Mouse (Mus musculus) heart, embryonic 12.5 days (tissue): ENCODE data around the gene Mef2d. TPM values are rescaled to one million over a fixed set of nuclear protein-coding genes. Genes with fewer than 3 reads are reported as not detected.
A peak's percentile ranks its signal among the peaks of the same experiment; 100 is the strongest.

Experiments
- ATAC-seq: fragments of 200-750 bp; cut with Nextera tagmentation; 2 replicates; pipeline ENCODE4 v1.8.0; 2017; ENCODE audit warnings: moderate TSS enrichment, moderate library complexity; ENCODE audit not compliant: insufficient number of reproducible peaks, low FRiP score
- H3K27ac ChIP-seq: fragments of 300-500 bp; sonication (generic); 2 replicates; pipeline ENCODE4 v1.5.1; 2016; ENCODE audit warnings: mild to moderate bottlenecking, moderate library complexity; ENCODE audit not compliant: poor library complexity, severe bottlenecking
- H3K27me3 ChIP-seq: fragments of 300-500 bp; sonication (generic); replicated peaks from 2 replicates; pipeline ENCODE4 v1.6.1; 2016; ENCODE audit warnings: mild to moderate bottlenecking, moderate library complexity
- H3K36me3 ChIP-seq: fragments of 300-500 bp; sonication (generic); 2 replicates; pipeline ENCODE4 v1.6.1; 2016; ENCODE audit warnings: mild to moderate bottlenecking, moderate library complexity
- H3K4me1 ChIP-seq: fragments of 300-500 bp; sonication (generic); replicated peaks from 2 replicates; pipeline ENCODE4 v1.6.1; 2016; ENCODE audit warnings: mild to moderate bottlenecking
- H3K4me2 ChIP-seq: fragments of 300-500 bp; sonication (generic); 2 replicates; pipeline ENCODE4 v1.6.1; 2016; ENCODE audit warnings: mild to moderate bottlenecking, moderate library complexity
- H3K4me3 ChIP-seq: fragments of 300-500 bp; sonication (generic); 2 replicates; pipeline ENCODE4 v1.5.1; 2016; ENCODE audit warnings: mild to moderate bottlenecking
- H3K9ac ChIP-seq: fragments of 300-500 bp; sonication (generic); 2 replicates; pipeline ENCODE4 v1.6.1; 2016; ENCODE audit warnings: mild to moderate bottlenecking, moderate library complexity
- H3K9me3 ChIP-seq: fragments of 300-500 bp; sonication (generic); replicated peaks from 2 replicates; pipeline ENCODE4 v1.6.1; 2016; ENCODE audit warnings: mild to moderate bottlenecking, moderate library complexity
- WGBS: fragments of 180-500 bp; shearing (Covaris S2); methylation state at CpG from one replicate; pipeline ENCODE4 v1.1.7; 2016; 5-methylcytosine and 5-hydroxymethylcytosine counted together
- polyA plus RNA-seq: library from polyadenylated mRNA; unstranded; fragments of >200 nt; fragmentation: Nextera tagmentation; extraction: Ambion mirVana; gene quantifications from 2 replicates; pipeline ENCODE4 v1.2.1, GENCODE M21; 2016

The Mef2d gene
- polyA plus RNA-seq, 1 experiment from 2014 or later: 53.5 TPM

DNA sequence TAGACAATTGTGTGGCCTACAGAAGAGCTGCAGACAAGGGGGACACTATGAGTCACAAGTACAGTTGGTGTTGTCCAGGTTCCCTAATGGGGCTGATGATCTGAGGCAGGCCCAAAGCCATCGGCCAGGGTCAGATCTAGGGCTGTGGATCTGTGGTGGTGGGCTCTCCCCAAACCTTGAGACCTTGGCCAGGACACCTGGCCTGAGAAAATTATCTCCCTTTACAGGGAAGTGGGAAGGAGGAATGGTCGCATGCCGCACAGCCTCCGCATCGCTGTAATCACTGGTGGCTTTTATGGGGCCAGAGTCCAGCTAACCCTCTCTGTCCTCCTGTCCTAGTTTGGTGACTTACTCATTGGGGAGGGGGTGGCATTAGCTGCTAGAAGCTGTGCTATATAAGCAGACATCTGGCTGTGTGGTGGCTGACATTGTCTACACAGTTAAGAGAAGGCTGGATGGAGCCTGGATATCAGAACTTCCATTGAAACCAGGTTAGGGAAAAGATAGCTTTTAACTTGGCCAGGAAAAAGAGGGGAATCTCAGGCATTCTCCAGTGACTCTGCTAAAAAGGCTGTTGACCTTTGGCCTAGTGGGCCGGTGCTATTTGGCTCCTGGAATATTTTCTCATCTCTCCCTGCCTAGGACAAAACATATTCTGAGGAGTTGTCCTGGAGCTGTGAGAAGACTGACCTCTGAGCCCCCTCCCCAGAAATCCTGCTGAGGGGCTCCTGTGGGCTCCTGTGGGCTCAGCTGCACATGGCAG, 2.7 kb downstream of the Mef2d start:
- Histone ChIP-seq H3K27me3 (no peaks in the 10 kb centered on the region), H3K4me1 (peaks cover 78% of the 10 kb centered on the region), H3K36me3 (no peaks in the 10 kb centered on the region), H3K4me3 (peak overlapping the region; percentile 83), H3K27ac (peak overlapping the region; percentile 100), H3K9ac (peak overlapping the region; percentile 98), H3K4me2 (peak overlapping the region; percentile 78), H3K9me3 (no peaks in the 10 kb centered on the region)
- ATAC-seq: no peak
- WGBS: 31% methylated on average over 6 of the region's 6 CpGs

- Histone ChIP-seq H3K27me3 (no peaks in the 10 kb centered on the region), H3K4me1 (peaks cover 78% of the 10 kb centered on the region), H3K9me3 (no peaks in the 10 kb centered on the region), H3K36me3 (no peaks in the 10 kb centered on the region), H3K27ac (peak overlapping the region; percentile 100), H3K4me3 (peak overlapping the region; percentile 83), H3K4me2 (peak overlapping the region; percentile 78), H3K9ac (peak overlapping the region; percentile 98)
- no peak for ATAC-seq
- 26% methylated on average over 4 of the region's 4 CpGs for WGBS
Measured at GRCm38 (mm10) chr3:88145411-88145782, 3.2 kb downstream of the Mef2d start.

- 45% methylated on average over 5 of the region's 5 CpGs for WGBS
- no peak for ATAC-seq
- Histone ChIP-seq H3K4me2 (peak overlapping the region; percentile 78), H3K27me3 (no peaks in the 10 kb centered on the region), H3K27ac (peak overlapping the region; percentile 100), H3K4me3 (peak overlapping the region; percentile 83), H3K4me1 (peaks cover 78% of the 10 kb centered on the region), H3K9ac (peak overlapping the region; percentile 98), H3K36me3 (no peaks in the 10 kb centered on the region), H3K9me3 (no peaks in the 10 kb centered on the region)
Measured at GRCm38 (mm10) chr3:88145952-88146351, 3.8 kb downstream of the Mef2d start.

GRCm38 (mm10) chr3:88146376-88147112, 4.4 kb downstream of the Mef2d start:
- Histone ChIP-seq H3K9me3 (no peaks in the 10 kb centered on the region), H3K4me3 (peak overlapping the region; percentile 8; the same call in 1 of the 2 replicates), H3K4me2 (peak overlapping the region; percentile 78), H3K27ac (peak overlapping the region; percentile 100), H3K9ac (peak overlapping the region; percentile 98), H3K4me1 (peaks cover 78% of the 10 kb centered on the region), H3K27me3 (no peaks in the 10 kb centered on the region), H3K36me3 (peaks cover 5% of the 10 kb centered on the region; the same call in 1 of the 2 replicates)
- 33% methylated on average over 5 of the region's 5 CpGs for WGBS
- ATAC-seq: no peak

GRCm38 (mm10) chr3:88147444-88147843, 5.3 kb downstream of the Mef2d start:
- peak overlapping the region; percentile 100 for H3K27ac ChIP-seq
- H3K4me3 ChIP-seq: no peak overlapping the region
- H3K4me1 ChIP-seq: peaks cover 87% of the 10 kb centered on the region
- H3K9me3 ChIP-seq: no peaks in the 10 kb centered on the region
- peaks cover 5% of the 10 kb centered on the region; the same call in 1 of the 2 replicates for H3K36me3 ChIP-seq
- peak overlapping the region; percentile 78 for H3K4me2 ChIP-seq
- 74% methylated on average over 2 of the region's 2 CpGs for WGBS
- ATAC-seq: no peak
- peak overlapping the region; percentile 98 for H3K9ac ChIP-seq
- no peaks in the 10 kb centered on the region for H3K27me3 ChIP-seq

DNA sequence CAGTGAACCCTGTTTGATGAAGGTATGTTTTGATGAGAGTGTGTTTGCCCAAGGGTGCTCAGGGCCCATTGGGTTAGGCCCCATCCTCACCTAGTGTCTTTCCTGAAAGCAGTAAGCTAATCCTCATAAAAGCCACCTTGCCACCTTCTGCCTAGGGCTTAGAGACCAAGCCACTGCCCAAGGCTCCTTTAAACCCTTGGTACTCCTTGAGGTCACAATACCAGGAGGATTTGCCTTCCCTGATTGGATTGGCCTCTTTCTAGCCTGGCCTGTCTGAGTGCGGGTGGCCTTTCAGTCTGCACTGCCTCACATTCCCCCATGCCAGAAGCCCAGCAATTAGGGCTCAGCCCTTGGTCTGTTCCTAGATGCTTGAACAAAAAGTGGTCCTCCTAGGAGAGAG, 5.7 kb downstream of the Mef2d start:
- Histone ChIP-seq H3K36me3 (peaks cover 5% of the 10 kb centered on the region; the same call in 1 of the 2 replicates), H3K9me3 (no peaks in the 10 kb centered on the region), H3K4me2 (peak overlapping the region; percentile 73; the same call in 1 of the 2 replicates), H3K4me3 (no peak overlapping the region), H3K27ac (peak overlapping the region; percentile 100), H3K27me3 (no peaks in the 10 kb centered on the region), H3K4me1 (peaks cover 91% of the 10 kb centered on the region), H3K9ac (no peak overlapping the region)
- no peak for ATAC-seq
- 71% methylated on average over 1 of the region's 1 CpGs for WGBS

DNA sequence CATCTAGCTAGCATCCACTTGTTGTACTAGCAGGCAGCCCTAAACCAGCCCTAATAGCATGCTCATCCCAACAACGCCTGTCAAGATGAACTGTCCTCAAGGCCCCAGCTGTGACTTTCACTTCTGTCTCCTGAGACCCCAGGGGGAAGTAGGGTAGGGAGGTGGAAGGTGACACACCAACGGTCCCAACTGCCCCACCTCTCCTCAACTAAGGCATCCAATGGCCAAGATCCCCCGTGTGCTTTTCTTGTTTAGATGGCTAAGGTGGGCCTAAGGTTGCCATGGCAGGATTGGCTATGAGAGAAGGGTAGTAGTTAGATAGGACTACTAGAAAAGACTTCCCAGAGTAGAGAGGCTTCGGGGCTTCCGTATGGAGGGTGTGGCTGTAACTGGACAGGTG, 6.2 kb downstream of the Mef2d start:
- Histone ChIP-seq H3K36me3 (peaks cover 5% of the 10 kb centered on the region; the same call in 1 of the 2 replicates), H3K9me3 (no peaks in the 10 kb centered on the region), H3K27me3 (no peaks in the 10 kb centered on the region), H3K27ac (peak overlapping the region; percentile 100), H3K4me1 (peaks cover 96% of the 10 kb centered on the region), H3K4me3 (no peak overlapping the region), H3K4me2 (peak overlapping the region; percentile 73), H3K9ac (peak overlapping the region; percentile 76; the same call in 1 of the 2 replicates)
- no peak for ATAC-seq
- WGBS: 78% methylated on average over 5 of the region's 5 CpGs

DNA sequence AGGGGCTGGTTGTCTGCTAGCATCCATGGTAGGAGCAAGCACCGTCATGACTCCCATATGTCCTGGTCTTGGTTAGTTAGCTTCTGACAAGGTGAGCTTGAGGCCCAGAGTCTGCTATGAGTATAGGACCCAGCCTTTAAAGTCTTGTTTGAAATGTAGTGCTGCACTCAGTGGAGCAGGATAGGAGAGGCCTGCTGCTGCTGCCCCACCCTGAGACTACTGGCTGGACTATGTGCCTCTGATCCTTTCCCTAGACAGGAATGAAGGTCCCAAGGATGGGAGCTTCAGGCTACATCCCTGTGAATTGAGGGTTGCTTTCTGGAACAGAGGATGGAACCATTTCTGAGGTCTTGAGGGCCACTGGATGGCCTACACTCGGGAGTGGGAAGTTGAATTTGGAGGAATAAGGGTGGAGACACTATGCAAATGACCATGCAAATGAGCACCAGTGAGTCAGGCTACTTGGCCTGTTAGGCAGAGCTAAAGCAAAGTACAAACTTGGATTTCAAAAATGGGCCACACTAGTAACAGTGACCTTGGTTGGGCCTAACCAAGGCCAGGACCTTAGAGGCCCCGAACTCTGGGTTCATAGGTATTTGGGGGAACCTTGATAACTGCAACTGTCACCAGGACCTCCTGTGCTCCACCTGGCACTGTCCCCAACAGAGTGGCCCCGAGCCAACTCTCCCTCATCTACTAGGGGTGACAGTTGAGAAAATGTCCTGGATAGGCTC, 6.8 kb downstream of the Mef2d start:
- no peaks in the 10 kb centered on the region for H3K27me3 ChIP-seq

GRCm38 (mm10) chr3:88149510-88149974, 7.4 kb downstream of the Mef2d start:
- peaks cover 9% of the 10 kb centered on the region for H3K36me3 ChIP-seq
- H3K4me1 ChIP-seq: peaks cover 92% of the 10 kb centered on the region
- H3K4me3 ChIP-seq: peak overlapping the region; percentile 36
- H3K9ac ChIP-seq: peak overlapping the region; percentile 76
- WGBS: 8% methylated on average over 6 of the region's 6 CpGs
- peak overlapping the region; percentile 100 for H3K27ac ChIP-seq
- H3K27me3 ChIP-seq: no peaks in the 10 kb centered on the region
- no peak for ATAC-seq
- H3K9me3 ChIP-seq: no peaks in the 10 kb centered on the region
- H3K4me2 ChIP-seq: peak overlapping the region; percentile 73

More for the DNA sequence above, 6.8 kb downstream of the Mef2d start:
- H3K9me3 ChIP-seq: no peaks in the 10 kb centered on the region
- peak overlapping the region; percentile 76 for H3K9ac ChIP-seq
- peak overlapping the region; percentile 36 for H3K4me3 ChIP-seq
- H3K4me2 ChIP-seq: peak overlapping the region; percentile 73
- peaks cover 9% of the 10 kb centered on the region for H3K36me3 ChIP-seq
- peak overlapping the region; percentile 100 for H3K27ac ChIP-seq
- WGBS: 41% methylated on average over 4 of the region's 4 CpGs
- no peak for ATAC-seq
- peaks cover 98% of the 10 kb centered on the region for H3K4me1 ChIP-seq

- Histone ChIP-seq H3K9ac (peak overlapping the region; percentile 76), H3K4me2 (peak overlapping the region; percentile 73), H3K27ac (peak overlapping the region; percentile 100), H3K9me3 (no peaks in the 10 kb centered on the region), H3K36me3 (peaks cover 10% of the 10 kb centered on the region), H3K4me3 (peak overlapping the region; percentile 36), H3K27me3 (no peaks in the 10 kb centered on the region), H3K4me1 (peaks cover 89% of the 10 kb centered on the region)
- ATAC-seq: peak; percentile 69
- 8% methylated on average over 14 of the region's 14 CpGs for whole genome bisulfite sequencing
Measured at GRCm38 (mm10) chr3:88150061-88150998, 8.2 kb downstream of the Mef2d start.
